In the genomic region with DNA sequence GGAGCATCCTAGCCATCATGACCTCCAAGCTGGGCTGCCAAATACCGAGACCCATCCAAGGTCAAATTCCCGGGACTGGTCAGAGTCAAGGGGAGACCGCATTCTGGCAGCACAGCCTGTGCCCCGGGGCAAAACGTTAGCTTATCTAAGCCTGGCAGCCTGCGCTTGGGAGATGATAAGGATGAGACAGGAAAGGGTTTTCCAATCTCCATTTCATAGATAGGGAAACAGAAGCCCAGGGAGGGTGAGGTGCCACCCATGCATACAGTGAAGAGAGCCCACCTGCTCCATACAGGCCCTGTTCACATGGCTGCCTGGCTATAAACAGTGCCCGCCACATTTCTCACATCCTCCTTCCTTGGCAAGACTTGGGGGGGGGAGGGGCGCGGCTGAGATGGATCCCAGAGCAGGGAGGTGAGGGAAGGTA, we compare ENCODE assay signal across 1 mouse cellular context.
TF ChIP-seq lines count a peak whose summit lies in the region.

No protein-coding gene starts in this region.

TF ChIP-seq in MEL, 35 proteins besides CTCF, POLR2A, EP300 and RAD21 (continued from another document):
- TF ChIP-seq ETS1 (IDR thresholded peaks at IDR 0.05; ENCODE audit: low read depth, low read length), result peak; percentile 92
- TF ChIP-seq HCFC1 (IDR thresholded peaks at IDR 0.05; ENCODE audit: low read depth, low read length), result no peak
- TF ChIP-seq NRF1 (IDR thresholded peaks at IDR 0.05; ENCODE audit: insufficient read depth, low read depth, low read length, poor library complexity, severe bottlenecking), result no peak
- TF ChIP-seq JUND (IDR thresholded peaks at IDR 0.05; ENCODE audit: low read depth, low read length), result no peak
- no peak for TF ChIP-seq MEF2A (IDR thresholded peaks at IDR 0.05; ENCODE audit: extremely low read depth, insufficient replicate concordance, low read depth, low read length, poor library complexity, severe bottlenecking)
- TF ChIP-seq POLR2AphosphoS5 (IDR thresholded peaks at IDR 0.05; ENCODE audit: borderline replicate concordance, low read depth, low read length), result no peak
- no peak for TF ChIP-seq GABPA (IDR thresholded peaks at IDR 0.05; ENCODE audit: low read depth, low read length)
- TF ChIP-seq MAFK (IDR thresholded peaks at IDR 0.05; ENCODE audit: borderline replicate concordance, low read depth, low read length), result no peak
- peak; percentile 51; the same call in 1 of the 2 replicates for TF ChIP-seq USF1 (IDR thresholded peaks at IDR 0.05; ENCODE audit: low read depth, low read length)
- peak; percentile 68 for TF ChIP-seq BHLHE40 (IDR thresholded peaks at IDR 0.05; ENCODE audit: borderline replicate concordance, low read depth, low read length)
- peak; percentile 92 for TF ChIP-seq SIN3A (IDR thresholded peaks at IDR 0.05; ENCODE audit: low read length)
- TF ChIP-seq ZC3H11A (IDR thresholded peaks at IDR 0.05; ENCODE audit: low read depth, low read length), result no peak
